Mouse (Mus musculus) frontal cortex, adult (tissue): ENCODE results near the gene Tctn3.
"Not testable (repeated sequence)": the region's sequence is repeated elsewhere in the genome, so short reads cannot be mapped to it uniquely, and the experiment has no call there.

Experiments used
- ATAC-seq: cut with Nextera tagmentation; 2 replicates; pipeline ENCODE4 v1.9.2; 2017; ENCODE audit warnings: mild to moderate bottlenecking, moderate library complexity, mixed read lengths; ENCODE audit not compliant: low TSS enrichment

The Tctn3 gene

GRCm38 (mm10) chr19:40625935-40626334, 13.9 kb upstream of the Tctn3 start:
- no peak for ATAC-seq

GRCm38 (mm10) chr19:40621616-40622015, 9.6 kb upstream of the Tctn3 start:
- ATAC-seq, result not testable (repeated sequence)

GRCm38 (mm10) chr19:40616021-40616420, 4.0 kb upstream of the Tctn3 start:
- ATAC-seq, result no peak

- no peak for ATAC-seq
Measured at GRCm38 (mm10) chr19:40614811-40615210, 2.8 kb upstream of the Tctn3 start.

GRCm38 (mm10) chr19:40607676-40608075, 4.4 kb downstream of the Tctn3 start:
- no peak for ATAC-seq

- ATAC-seq, result no peak
Measured at GRCm38 (mm10) chr19:40605189-40605588, 6.8 kb downstream of the Tctn3 start.

GRCm38 (mm10) chr19:40601870-40602269, 10.2 kb downstream of the Tctn3 start:
- no peak for ATAC-seq

- not testable (repeated sequence) for ATAC-seq
Measured at GRCm38 (mm10) chr19:40600846-40601245, 11.2 kb downstream of the Tctn3 start.

- ATAC-seq, result no peak
Measured at GRCm38 (mm10) chr19:40595831-40596230, 16.2 kb downstream of the Tctn3 start.

GRCm38 (mm10) chr19:40595231-40595630, 16.8 kb downstream of the Tctn3 start:
- no peak for ATAC-seq

- no peak for ATAC-seq
Measured at GRCm38 (mm10) chr19:40589530-40589880, 22.5 kb downstream of the Tctn3 start.

- ATAC-seq, result peak; percentile 71
Measured at GRCm38 (mm10) chr19:40588847-40589529, 23.0 kb downstream of the Tctn3 start.

- ATAC-seq, result peak; percentile 91
Measured at GRCm38 (mm10) chr19:40588293-40588654, 23.8 kb downstream of the Tctn3 start, which contains the start of gene Aldh18a1. Gene Aldh18a1, minus strand, starts transcription at chr19:40588463.

- peak; percentile 63 for ATAC-seq
Measured at GRCm38 (mm10) chr19:40587491-40588292, 24.3 kb downstream of the Tctn3 start.

GRCm38 (mm10) chr19:40586908-40587307, 25.1 kb downstream of the Tctn3 start:
- ATAC-seq, result no peak

GRCm38 (mm10) chr19:40581662-40582061, 30.4 kb downstream of the Tctn3 start:
- no peak for ATAC-seq

- no peak for ATAC-seq
Measured at GRCm38 (mm10) chr19:40580902-40581301, 31.1 kb downstream of the Tctn3 start.

GRCm38 (mm10) chr19:40575438-40575837, 36.6 kb downstream of the Tctn3 start:
- ATAC-seq, result no peak

- no peak for ATAC-seq
Measured at GRCm38 (mm10) chr19:40570726-40571125, 41.3 kb downstream of the Tctn3 start.

GRCm38 (mm10) chr19:40567616-40568015, 44.4 kb downstream of the Tctn3 start:
- ATAC-seq, result no peak; the same call in 1 of the 2 replicates

GRCm38 (mm10) chr19:40563880-40564645, 48.0 kb downstream of the Tctn3 start:
- no peak for ATAC-seq

- 0 out of 2 replicates have a peak, but pooled peaks have one; percentile 64 for ATAC-seq
Measured at GRCm38 (mm10) chr19:40561521-40561920, 50.5 kb downstream of the Tctn3 start.
